Mouse (Mus musculus) cerebellum, adult (tissue): Measurements from ENCODE around the gene Smap2.

Source experiments
- ATAC-seq: cut with Nextera tagmentation; 2 replicates; pipeline ENCODE4 v1.9.2; 2017; ENCODE audit warnings: mild to moderate bottlenecking, moderate library complexity, mixed read lengths; ENCODE audit not compliant: insufficient number of reproducible peaks, low FRiP score, low TSS enrichment

Gene Smap2

GRCm38 (mm10) chr4:120921461-120921860 lies 95.6 kb downstream of the Smap2 start:
- ATAC-seq = no peak
